Mouse (Mus musculus): ENCODE measurements around the gene Fyn.

- TF ChIP-seq CTCF (IDR thresholded peaks at IDR 0.05; ENCODE audit: low read depth) (no peak), EP300 (IDR thresholded peaks at IDR 0.05; ENCODE audit: low read depth) (no peak)
Observed at GRCm38 (mm10) chr10:39509937-39510336, 141.3 kb downstream of the Fyn start.

Data from liver, postnatal 0 days (tissue).